Mouse (Mus musculus) naive thymus-derived CD4-positive, alpha-beta T cell, adult 2 months (primary cell): ENCODE measurements around the gene Gm29609.

Source experiments
- DNase-seq: peaks from one replicate; pipeline ENCODE4 v3.0.0-alpha.2; 2011; ENCODE audit warnings: low read depth

Gm29609 gene

GRCm38 (mm10) chr5:31138968-31139425 is 40.7 kb downstream of the Gm29609 start:
- no peak for DNase-seq

- DNase-seq, result no peak
Measured at GRCm38 (mm10) chr5:31138241-31138967, 41.3 kb downstream of the Gm29609 start, which contains the start of gene Ucn. Gene Ucn, minus strand, starts transcription at chr5:31138829.

GRCm38 (mm10) chr5:31137658-31138057 is 42.1 kb downstream of the Gm29609 start:
- no peak for DNase-seq

- DNase-seq, result no peak
Measured at GRCm38 (mm10) chr5:31136730-31137424, 42.8 kb downstream of the Gm29609 start.

- DNase-seq, result no peak
Measured at GRCm38 (mm10) chr5:31126050-31126449, 53.7 kb downstream of the Gm29609 start.

GRCm38 (mm10) chr5:31123481-31123880 is 56.2 kb downstream of the Gm29609 start:
- DNase-seq, result no peak

GRCm38 (mm10) chr5:31121111-31121510 is 58.6 kb downstream of the Gm29609 start:
- no peak for DNase-seq

- DNase-seq, result no peak
Measured at GRCm38 (mm10) chr5:31116912-31117311, 62.8 kb downstream of the Gm29609 start.

- no peak for DNase-seq
Measured at GRCm38 (mm10) chr5:31116354-31116753, 63.4 kb downstream of the Gm29609 start, which contains the start of gene Trim54. Gene Trim54, plus strand, starts transcription at chr5:31116712.

- DNase-seq, result peak; percentile 43
Measured at GRCm38 (mm10) chr5:31110781-31111180, 68.9 kb downstream of the Gm29609 start.

GRCm38 (mm10) chr5:31108000-31108490 is 71.7 kb downstream of the Gm29609 start, which contains the start of gene Slc30a3:
Gene Slc30a3, minus strand, starts transcription at chr5:31108237.
- no peak for DNase-seq

- DNase-seq, result no peak
Measured at GRCm38 (mm10) chr5:31105814-31106335, 73.8 kb downstream of the Gm29609 start, which contains the start of gene Dnajc5g. Gene Dnajc5g, plus strand, starts transcription at chr5:31106285.

- DNase-seq, result no peak
Measured at GRCm38 (mm10) chr5:31095711-31096480, 83.8 kb downstream of the Gm29609 start.

- DNase-seq, result peak; percentile 76
Measured at GRCm38 (mm10) chr5:31094799-31095691, 84.7 kb downstream of the Gm29609 start.
